Mouse (Mus musculus) CD4-positive naive resting alpha-beta T cell, adult 57 days (primary cell): ENCODE results near the gene Cst9. TPM values are rescaled to one million over a fixed set of nuclear protein-coding genes. Genes with fewer than 3 reads are reported as not detected.

ENCODE experiments used
- total RNA-seq: library from RNA; stranded (reverse); gene quantifications from one replicate; pipeline ENCODE4 v1.2.4, GENCODE M21; 2023

Gene Cst9
- not detected for total RNA-seq

GRCm38 (mm10) chr2:148834912-148835311, at the start of gene Cst9:
Gene Cst9, plus strand, starts transcription at chr2:148835147.

GRCm38 (mm10) chr2:148789142-148789541, 45.8 kb upstream of the Cst9 start, which contains the start of gene Cst12:
Gene Cst12, plus strand, starts transcription at chr2:148789361.

GRCm38 (mm10) chr2:148798485-148798884, 36.5 kb upstream of the Cst9 start, which contains the start of gene Cst8:
Gene Cst8, plus strand, starts transcription at chr2:148798785.

GRCm38 (mm10) chr2:148819909-148820308, 15.0 kb upstream of the Cst9 start, which contains the start of gene Cst13:
Gene Cst13, plus strand, starts transcription at chr2:148820081.

GRCm38 (mm10) chr2:148864966-148865365, 30.0 kb downstream of the Cst9 start, which contains the start of gene 9230104L09Rik:
Gene 9230104L09Rik, minus strand, starts transcription at chr2:148865038.

GRCm38 (mm10) chr2:148875335-148875811, 40.4 kb downstream of the Cst9 start, which contains the start of gene Cst3:
Gene Cst3, minus strand, starts transcription at chr2:148875692.

Other genes starting within 250 kb of the Cst9 start
- 22.1 TPM for gene Nxt1, start 162.5 kb upstream of the Cst9 start, total RNA-seq
- gene Gzf1, start 154.1 kb upstream of the Cst9 start, total RNA-seq, result 6.8 TPM
- gene Napb, start 102.7 kb upstream of the Cst9 start, total RNA-seq, result 1.1 TPM
- not detected for gene Cstl1, start 84.8 kb upstream of the Cst9 start, total RNA-seq
- gene Cst11, start 63.6 kb upstream of the Cst9 start, total RNA-seq, result not detected
- gene 8030411F24Rik, start 53.1 kb upstream of the Cst9 start, total RNA-seq, result not detected
- gene Cst12, start 45.8 kb upstream of the Cst9 start, total RNA-seq, result not detected
- gene Cst8, start 36.4 kb upstream of the Cst9 start, total RNA-seq, result not detected
- gene Cst13, start 15.1 kb upstream of the Cst9 start, total RNA-seq, result not detected
- not detected for gene 9230104L09Rik, start 29.9 kb downstream of the Cst9 start, total RNA-seq
- gene Cst3, start 40.5 kb downstream of the Cst9 start, total RNA-seq, result 81.4 TPM
- gene Gm1330, start 168.1 kb downstream of the Cst9 start, total RNA-seq, result not detected
- gene Gm10750, start 182.1 kb downstream of the Cst9 start, total RNA-seq, result not detected